Mouse (Mus musculus) kidney, postnatal 36 days (tissue): ENCODE data around the gene Stard3.
"Not testable (repeated sequence)": the region's sequence is repeated elsewhere in the genome, so short reads cannot be mapped to it uniquely, and the experiment has no call there.

ENCODE experiments used
- DNase-seq, 2 experiments: peaks; one replicate each; pipeline ENCODE4 v3.0.0; 2021 to 2022; ENCODE audit warnings: mixed read lengths in 2 of 2

The Stard3 gene

DNA sequence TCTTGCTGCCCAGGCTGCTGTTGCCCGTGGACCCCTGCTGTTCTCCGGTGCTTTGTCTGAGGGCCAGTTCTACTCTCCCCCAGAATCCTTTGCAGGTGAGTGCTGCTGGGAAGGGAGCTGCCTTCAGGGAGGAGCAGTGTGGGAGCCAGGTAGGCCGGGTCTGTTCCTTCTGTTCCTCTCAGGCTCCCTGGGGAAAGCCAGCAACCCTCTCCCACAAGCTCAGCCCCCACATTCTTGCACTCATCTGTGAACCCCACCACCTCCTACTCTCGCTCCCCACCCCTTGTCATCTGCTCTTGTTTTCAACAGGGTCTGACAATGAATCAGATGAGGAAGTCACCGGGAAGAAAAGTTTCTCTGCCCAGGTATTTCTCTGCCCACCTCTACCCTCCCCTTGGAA, 18.6 kb downstream of the Stard3 start:
- DNase-seq = no peak

DNA sequence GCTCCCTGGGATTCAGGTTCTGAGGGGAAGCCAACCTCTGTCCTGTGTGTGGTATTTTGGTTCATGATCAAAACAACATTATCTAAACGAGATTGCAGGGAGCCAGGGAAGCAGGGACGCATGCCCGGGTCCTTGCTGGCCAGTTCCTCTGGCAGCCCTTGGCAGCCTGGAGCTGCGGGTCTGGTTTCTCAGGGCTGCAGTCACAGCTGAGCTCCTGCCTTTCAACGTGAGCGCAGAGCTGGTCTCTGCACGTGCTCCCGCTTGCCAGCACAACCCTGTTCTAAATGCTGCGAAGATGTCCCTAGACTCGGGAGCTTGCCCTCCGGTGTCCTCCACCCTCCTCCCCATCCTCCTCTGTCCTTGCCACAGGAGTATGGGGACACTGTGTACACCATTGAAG, 19.6 kb downstream of the Stard3 start:
- no peak for DNase-seq

GRCm38 (mm10) chr11:98379379-98379778, 21.2 kb downstream of the Stard3 start:
- no peak for DNase-seq

- peak; percentile 68 to 72 for DNase-seq
These were observed 21.9 kb downstream of the Stard3 start for GRCm38 (mm10) chr11:98380106-98380505.

DNA sequence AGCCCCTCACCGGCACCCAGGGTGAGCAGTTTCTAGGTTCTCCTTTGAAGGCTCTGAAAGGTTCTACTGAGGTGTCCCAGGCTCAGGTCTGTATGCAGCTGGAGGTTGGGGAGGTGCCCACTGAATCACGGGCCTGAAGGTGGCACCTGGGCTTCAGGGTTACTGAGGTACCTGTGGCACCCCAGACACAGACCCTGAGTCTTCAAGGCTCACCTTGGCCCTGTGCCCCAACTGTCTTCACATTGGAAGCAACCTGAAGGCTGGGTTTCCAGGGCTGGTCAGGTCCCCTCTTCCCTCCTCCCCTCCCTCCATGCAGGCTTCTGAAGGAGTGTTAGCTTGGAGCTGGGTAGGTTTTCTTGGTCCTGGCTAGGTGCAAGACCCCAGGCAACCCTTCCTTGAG, 23.5 kb downstream of the Stard3 start:
- DNase-seq = no peak

- not testable (repeated sequence) for DNase-seq
These were observed 24.2 kb downstream of the Stard3 start for GRCm38 (mm10) chr11:98382405-98382804.

DNA sequence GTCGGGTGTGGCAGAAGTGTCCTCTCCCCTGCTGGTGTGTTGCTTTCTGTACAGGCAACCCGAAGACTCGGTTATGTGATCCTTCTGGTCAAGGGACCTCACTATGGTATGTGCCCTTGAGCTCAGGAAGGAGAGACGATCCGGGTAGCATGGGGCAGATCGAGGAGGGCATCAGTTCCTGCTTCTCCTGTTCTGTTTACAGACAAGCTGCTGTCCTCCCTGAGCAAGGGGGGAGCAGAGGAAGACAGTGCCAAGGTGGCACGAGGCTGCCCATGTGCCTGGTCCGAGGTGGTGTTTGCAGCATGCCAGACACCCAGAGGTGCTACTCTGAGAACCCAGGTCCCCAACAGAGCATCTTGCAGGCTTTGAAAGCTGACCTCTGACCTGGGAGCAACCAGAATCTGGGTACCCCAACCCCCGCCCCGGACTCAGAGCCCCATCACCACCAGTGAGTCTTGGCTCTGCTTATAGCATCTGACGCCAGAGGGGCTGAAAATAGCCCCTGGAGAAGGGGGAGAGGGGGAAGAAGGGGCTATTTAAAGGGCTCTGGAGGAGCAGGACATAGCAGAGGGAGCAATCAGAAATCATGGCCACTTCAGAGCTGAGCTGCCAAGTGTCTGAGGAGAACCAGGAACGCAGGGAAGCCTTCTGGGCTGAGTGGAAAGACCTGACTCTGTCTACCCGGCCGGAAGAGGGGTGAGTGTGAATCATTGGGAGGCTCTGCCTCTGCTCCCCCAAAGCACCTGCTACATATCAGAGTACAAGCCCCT, 25.3 kb downstream of the Stard3 start, which contains the start of gene Tcap:
Gene Tcap (plus strand): TSS at position 551 of the 770 bp plus-strand sequence.
- no peak for DNase-seq

DNA sequence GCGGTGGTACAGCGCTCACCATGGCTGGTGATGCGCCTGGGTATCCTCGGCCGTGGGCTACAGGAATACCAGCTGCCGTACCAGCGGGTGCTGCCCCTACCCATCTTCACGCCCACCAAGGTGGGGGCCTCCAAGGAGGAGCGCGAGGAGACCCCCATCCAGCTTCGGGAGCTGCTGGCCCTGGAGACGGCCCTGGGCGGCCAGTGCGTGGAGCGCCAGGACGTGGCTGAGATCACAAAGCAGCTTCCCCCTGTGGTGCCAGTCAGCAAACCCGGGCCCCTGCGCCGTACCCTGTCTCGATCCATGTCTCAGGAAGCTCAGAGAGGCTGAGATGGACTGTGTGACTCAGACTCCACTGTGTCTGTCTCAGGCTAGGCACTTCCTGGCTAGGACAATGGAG, 26.0 kb downstream of the Stard3 start:
- no peak for DNase-seq

GRCm38 (mm10) chr11:98384721-98385637, 26.8 kb downstream of the Stard3 start:
- no peak for DNase-seq

- no peak for DNase-seq
These were observed 27.7 kb downstream of the Stard3 start, which contains the start of gene Pnmt for GRCm38 (mm10) chr11:98385638-98386585. Gene Pnmt, plus strand, starts transcription at chr11:98386450.

- no peak for DNase-seq
These were observed 28.4 kb downstream of the Stard3 start for GRCm38 (mm10) chr11:98386596-98386995.

GRCm38 (mm10) chr11:98387056-98387577, 28.9 kb downstream of the Stard3 start:
- no peak for DNase-seq

DNA sequence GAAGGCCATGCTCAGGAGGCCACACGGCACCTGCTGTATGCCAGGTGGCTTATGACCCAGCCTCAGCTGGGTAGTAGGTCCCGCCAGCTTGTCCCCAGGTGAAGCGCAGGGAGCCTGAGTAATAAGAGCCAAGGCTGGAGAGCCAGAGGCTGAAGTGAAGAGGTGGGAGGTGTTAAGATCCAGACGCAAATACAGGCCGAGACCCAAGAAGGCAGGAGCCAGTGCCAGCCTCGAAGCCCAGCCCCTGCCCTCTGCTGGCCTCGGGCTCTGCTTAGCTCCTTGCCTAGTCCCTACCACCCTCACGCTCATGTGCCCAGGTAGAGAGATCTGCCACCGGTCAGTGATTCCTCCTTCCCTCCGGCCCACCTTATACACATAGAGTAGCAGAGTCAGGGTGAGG, 30.1 kb downstream of the Stard3 start:
- DNase-seq = no peak

- peak; percentile 63 to 82 for DNase-seq
These were observed 31.1 kb downstream of the Stard3 start for GRCm38 (mm10) chr11:98389221-98389780.

DNA sequence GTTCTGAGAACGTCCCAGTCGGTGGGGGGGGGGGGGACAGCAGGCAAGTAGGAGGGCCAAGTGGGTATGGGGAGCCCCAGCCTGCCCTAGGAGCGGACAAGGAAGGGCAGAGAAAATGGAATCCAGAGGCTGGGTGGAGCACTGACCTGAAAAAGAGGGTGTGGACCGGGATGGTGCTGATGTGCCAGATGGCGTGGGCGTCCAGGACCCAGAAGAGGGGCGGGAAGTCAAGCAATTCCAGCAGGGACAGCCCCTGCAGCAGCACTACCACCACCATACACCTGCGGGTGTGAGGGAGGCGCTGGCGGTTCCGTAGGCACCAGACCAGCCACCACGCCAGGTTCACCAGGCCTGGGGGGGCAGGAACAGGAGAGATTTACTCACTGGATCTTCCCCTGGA, 32.0 kb downstream of the Stard3 start:
- DNase-seq = no peak

DNA sequence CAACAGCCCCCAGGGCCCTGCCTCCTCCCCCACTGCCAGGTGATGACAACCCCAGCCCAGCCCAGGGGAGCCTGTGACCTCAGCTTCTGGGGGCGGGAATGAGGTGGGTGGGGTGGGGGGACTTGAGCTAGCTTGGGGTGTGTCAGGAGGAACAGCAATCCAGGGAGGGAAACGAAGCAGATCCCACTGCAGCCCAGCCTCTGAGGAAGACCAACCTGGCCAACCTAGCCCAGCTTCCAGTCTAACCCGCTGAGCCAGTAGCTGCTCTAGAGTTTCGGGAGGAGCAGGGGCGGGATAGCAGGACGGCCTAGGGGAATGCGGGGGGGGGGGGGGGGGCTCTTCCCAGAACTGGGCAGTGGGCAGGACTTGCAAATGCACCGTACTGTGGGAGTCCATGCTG, 33.9 kb downstream of the Stard3 start:
- no peak for DNase-seq

DNA sequence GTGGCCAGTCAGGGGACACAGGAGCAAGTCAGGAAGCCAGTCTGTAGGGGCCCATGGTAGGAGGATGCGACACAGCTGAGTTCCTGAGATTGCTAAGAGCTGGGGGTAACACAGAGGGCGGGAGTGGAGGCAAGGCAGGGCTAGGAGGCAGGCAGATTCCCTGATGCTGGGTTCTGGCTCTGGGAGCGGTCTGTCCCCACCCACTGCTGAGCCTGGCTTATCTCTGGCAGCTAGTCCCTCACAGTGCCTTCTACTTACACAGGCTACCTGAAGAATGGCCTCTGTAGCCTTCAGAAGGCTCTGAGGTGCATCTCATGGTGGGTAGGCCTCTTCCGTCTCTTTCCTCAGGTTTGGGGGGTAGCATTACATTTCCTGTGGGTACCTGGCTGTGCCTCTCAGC, 34.5 kb downstream of the Stard3 start:
- DNase-seq = no peak

DNA sequence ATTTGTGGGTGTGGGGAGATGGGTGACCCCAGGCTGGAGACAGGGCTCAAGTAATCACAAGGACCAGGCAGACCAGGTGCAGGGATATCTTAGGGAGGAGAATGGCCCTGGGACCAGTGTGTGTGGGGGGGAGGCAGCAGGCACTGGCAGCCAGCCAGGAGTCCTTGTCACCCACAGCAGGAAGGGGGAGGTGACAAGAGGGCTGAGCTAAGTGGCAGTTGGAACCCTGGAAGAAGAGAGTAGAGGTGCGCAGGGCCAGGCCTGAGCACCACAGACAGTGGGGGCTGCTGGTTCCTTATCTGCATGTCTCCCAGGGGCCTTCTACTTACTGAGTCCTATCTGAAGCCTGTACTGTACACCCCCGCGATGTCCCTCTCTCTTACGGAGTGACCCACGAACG, 35.1 kb downstream of the Stard3 start:
- peak in 1 of 2 experiments; percentile 43 for DNase-seq

DNA sequence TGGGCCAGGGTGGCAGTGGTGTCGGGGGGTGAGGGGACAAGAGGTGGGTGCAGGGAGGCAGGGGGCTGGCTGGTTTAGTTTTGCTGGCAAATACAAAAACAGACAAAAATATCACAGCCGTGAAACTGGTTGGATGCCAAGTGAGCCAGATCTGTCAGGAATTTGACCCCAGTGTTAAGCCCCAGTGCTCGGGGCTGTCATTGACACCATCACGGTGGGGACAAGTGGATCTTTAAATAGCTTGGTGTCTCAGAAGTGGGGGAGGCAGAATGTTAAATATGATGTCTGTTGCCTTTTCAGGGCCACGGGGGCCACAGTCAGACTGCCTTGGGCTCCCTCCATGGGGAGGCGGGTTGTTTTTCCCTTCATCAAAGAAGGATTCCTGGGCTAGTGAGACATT, 36.1 kb downstream of the Stard3 start:
- peak in 1 of 2 experiments; percentile 52 for DNase-seq

DNA sequence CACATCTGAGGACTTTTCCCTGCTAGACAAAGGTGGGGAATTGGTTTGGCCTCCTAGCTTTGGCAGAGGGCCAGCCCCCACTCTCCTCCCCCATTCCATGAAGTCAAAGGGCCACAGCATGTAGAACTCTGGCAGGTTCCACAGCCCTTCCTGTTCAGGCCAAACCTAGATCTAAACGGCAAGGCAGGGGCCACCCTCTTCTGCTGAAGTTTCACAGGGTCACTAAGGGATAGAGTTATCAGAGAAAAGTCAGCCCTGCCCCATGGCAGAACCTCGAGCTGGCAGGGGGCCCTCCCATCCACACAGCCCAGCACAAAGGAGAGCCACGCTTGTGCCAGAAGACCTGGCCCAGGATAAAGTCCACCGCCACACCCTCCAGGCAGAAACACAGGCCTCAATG, 36.9 kb downstream of the Stard3 start:
- peak; percentile 79 to 83 for DNase-seq

- DNase-seq = no peak
These were observed 39.8 kb downstream of the Stard3 start for GRCm38 (mm10) chr11:98397946-98398345.

- peak; percentile 90 to 92 for DNase-seq
These were observed 42.1 kb downstream of the Stard3 start, which contains the start of gene Pgap3 for GRCm38 (mm10) chr11:98400161-98400726. Gene Pgap3, minus strand, starts transcription at chr11:98400490.
